Mouse (Mus musculus) right cerebral cortex, postnatal 25 days (tissue): ENCODE results near the gene Nsun2.
A peak's percentile ranks its signal among the peaks of the same experiment; 100 is the strongest.

Experiments
- DNase-seq: peaks from one replicate; pipeline ENCODE4 v3.0.0; 2022

Nsun2 gene

DNA sequence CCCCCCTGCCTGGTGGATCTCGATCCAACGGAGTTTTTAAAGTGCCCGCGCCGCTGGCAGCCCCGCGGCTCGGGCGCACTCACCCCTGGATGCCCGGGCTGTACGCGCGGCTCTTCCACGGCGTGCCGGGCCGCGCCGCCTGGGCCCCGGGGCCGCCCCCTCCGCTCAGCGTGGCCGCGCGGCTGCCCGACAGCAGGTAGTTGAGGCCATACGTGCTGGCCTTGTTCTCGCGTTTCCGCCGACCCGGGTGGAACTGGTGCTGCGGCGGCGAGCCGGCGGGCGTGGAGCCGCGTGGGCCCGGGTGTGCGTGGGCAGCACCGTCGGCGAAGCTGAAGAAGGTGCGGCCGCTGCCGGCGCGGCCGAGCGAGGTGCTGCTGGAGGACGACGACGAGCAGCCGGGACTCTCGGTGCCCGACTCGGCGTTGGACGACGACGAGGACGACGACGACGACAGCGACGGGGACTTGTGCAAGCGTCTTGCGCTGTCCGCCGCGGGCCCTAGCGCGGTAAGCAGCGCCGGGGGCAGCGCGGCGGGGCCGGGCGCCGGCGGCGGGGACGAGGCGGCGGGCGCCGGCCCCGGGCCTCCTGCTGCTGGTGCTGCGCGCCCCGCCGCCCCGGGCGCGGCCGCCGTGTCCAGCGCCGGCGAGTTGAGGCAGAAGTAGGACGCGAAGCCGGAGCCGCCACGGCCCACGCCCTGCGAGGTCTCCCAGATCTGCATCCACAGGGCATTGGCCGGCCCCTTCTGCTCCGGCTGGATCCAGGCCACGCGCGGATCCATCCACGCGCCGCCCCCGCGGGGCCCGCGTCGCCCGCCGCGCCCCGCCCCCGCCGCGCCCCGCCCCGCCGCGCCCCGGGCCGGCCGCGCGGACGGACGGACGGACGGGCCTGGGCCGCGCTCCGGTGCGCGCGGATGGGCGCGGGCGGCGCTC lies at the start of gene Nsun2:
Gene Nsun2 (plus strand): TSS at position 342 of the 929 bp plus-strand sequence.
- DNase-seq = peak; percentile 66

DNA sequence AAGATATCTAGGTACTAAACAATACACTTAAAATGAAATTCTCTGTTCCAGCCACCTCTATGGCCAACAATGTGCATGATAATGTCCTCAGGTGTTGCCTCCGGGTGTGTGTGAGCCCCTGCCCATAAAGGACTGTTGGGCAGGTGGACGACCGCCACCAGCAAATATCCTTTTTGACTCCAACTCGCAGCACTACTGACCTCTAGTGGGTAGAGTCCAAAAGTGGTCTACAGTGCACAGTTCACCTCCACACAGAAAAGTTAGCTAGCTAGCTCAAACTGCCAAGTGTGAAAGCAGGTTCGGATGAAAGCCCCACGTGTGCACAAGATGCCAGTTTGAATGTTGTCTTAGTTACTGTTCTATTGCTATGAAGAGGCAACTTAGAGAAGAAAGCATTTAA lies 48.2 kb upstream of the Nsun2 start:
- no peak for DNase-seq

DNA sequence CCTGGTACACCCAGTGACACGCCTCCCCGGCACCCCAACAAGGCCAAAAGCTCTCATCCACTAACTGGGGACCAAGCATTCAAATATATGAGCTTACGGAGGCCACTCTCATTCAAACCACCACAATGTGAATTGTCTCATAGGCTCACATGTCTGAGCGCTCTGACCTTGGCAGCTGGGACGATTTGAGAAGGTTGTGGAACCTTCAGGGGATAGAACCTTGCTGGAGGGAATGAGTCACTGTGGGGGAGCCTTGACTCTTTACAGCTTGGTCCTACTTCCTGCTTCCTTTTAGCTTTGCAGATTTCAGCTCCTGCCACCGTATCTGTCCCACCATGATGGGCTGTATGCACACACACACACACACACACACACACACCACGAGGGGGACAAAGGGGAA lies 47.7 kb upstream of the Nsun2 start:
- DNase-seq = no peak

DNA sequence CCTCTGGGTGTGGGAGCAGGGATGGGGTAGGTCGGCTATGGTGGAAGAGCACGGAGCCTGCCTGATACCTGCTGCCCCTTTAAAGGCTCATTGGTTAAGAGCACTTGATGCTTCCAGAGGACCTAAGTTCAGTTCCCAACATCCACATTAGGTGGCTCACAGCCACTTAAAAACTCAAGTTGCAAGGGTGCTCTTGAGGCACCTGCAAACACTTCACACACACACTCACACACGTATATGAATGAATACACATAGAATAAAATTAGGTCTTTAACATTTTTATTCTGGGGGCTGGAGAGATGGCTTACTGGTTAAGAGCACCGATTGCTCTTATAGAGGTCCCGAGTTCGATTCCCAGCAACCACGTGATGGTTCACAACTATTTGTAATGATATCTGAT lies 46.4 kb upstream of the Nsun2 start:
- no peak for DNase-seq

DNA sequence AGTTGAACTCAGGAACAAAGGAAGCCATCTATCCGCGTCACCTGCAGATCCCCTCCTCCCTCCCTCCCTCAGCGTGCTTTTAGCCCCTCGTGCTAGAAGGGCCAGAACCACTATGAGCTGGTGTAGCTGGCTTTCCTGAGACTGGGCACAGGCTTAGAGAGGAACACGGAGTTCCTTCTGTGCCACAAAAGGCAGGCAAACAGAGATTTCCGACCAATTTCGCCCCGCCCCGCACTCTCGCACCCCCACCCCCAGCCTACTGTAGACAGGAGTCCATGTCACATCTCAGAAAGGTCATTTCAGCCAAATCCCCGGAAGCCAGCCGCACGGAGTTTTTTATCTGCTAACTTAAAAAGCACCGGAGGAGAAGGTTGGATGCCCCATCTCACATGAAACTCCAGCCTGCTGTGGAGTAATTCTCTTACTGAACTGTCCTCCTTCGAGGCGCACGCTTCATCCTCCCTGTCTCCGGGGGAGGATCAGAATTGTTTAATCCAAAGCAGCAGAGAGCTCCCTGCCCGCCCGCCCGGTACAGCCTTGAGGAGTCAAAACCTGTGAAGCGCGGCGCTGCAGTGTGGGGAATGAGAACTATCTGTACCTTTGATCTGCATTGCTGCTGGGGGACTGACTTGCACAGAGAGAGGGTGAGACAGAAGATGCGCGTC lies 45.8 kb upstream of the Nsun2 start:
- peak; percentile 35 for DNase-seq

DNA sequence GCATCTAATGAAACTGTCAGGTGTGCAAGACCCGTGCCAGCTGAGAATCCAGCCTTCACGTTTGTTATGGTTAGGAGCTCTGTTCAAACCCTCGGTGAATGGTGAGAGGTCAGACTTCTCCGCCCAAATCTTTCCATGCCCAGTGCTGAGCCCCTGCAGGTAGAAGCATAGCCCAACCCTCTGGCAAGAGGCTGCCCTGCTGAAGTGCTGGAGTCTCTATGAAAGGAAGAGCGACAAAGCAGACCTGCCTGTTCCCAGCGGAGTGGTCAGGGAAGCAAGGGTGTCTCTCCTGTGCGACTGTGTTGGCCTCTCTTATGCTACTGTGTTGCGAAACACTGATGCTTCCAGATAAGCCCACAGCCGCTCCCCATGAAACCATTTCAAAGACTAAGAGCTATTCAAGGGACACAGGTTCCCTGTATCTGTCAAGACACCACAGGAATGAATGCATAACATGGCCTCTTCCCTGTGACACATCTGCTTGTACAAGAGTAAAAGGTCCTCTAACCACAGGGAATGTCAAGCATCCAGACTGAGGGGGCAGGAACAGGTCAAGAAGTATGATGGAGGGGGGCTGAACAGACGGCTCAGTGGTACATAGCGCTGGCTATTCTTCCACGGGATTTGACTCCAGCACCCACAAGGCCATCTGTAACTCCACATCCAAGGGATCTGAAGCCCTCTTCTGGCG lies 44.8 kb upstream of the Nsun2 start:
- DNase-seq = no peak

DNA sequence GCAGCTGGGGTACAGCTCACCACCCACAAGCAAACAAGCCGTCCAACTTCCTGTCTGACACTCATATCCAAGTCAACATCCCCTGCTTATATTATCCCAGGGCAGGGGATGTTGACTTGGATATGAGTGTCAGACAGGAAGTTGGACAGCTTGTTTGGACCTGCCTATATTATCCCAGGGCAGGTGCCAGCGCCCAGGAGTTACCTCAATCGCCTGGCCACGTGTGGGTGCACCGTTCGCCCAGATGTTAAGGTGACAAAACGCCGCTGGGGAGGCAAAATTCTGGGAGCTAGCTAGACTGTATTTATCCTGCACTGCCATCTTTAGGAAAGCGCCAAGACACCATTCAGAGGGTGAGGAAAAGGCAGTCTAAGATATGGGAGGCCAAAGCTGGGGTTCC lies 43.8 kb upstream of the Nsun2 start:
- DNase-seq = no peak

DNA sequence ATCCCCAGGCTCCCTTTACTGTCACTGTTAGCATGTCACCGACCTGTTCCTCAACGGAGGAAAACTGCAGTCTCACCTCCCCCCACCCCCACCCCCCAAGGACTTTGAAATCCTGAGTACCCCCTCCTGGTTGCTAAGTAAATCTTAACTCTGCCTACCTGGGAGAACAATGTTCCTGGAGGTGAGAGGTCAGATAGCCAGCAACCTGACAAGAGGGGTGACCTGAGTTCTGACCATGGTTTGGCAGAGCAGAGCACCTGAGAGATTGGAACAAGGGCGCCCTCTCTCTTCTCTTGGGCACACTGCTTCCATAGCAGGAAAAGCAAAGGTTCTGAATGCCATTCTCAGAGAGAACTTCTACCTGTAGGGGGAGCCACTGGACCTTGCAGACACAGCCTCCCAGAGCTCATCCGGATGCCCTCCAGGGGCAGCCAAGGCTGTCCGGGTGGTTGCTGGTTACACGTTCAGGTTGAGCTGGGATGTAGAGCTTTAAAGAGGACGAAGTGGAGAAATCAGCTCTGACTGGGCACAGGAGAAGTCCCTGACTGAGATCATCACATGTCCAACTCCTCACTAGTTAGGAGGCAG lies 40.6 kb upstream of the Nsun2 start:
- DNase-seq = no peak

DNA sequence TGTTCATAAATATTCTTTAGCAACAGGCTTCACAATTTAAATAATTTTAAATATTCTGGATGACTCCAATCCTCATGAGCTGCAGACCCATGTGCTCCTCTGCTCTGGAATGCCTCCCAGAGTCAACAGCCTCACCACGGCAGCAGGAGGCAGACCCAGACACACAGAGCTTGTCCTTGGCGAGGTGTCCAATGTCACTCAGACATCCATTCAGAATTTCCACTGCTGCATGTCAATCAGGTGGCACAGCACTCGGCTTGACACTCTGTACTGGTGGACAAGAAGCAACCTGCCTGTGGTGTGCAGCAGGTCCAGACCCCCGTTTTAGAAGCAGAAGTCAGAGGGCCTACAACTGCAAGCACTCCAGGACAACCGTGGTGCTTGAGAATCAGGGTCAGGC lies 35.3 kb upstream of the Nsun2 start:
- DNase-seq = no peak

DNA sequence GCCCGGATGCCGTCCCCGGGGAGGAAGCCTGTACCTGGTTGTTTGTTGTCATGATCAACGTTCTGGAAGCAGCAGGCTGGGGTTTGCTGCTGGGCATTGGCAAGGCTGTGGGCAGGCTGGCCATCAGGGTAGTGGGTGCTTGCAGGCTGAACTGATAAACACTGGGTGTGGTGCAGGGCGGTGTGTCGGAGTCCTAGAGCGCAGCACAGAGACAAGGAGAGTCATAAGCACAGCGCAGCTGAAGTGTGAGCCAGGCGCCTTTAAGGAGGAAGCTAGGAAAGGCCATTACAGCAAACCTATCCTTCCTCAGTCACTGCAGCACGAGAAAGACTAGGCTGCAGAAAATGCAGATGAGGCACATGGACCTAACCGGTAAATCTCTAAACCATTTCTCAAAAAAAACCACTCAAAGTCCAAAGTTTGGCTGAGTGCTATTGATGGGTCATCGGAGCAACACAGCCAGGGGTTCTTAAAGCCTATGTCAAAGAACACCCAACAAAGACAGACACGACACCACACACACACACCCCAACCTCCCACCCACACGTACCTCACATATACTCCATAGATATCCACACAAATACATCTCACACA lies 31.3 kb upstream of the Nsun2 start:
- DNase-seq = no peak

DNA sequence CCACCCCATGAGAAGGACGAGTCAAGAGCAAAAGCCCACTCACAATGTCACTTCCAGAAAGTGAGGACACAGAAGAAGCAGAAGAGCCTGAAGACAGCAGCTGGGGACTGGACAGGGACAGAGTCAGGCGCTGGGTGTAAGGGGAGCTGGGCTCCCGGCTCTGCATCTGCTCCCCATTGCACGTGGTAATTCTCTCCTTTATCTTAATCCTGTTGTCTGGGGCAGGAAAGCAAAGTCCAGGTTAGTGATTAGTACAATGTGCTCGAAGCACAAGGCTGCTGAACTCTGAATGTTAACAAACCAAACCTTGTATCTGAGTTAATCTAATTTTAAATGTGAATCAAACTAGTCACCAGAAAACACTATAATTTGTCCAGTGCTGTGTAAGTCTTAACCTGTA lies 30.7 kb upstream of the Nsun2 start:
- no peak for DNase-seq

DNA sequence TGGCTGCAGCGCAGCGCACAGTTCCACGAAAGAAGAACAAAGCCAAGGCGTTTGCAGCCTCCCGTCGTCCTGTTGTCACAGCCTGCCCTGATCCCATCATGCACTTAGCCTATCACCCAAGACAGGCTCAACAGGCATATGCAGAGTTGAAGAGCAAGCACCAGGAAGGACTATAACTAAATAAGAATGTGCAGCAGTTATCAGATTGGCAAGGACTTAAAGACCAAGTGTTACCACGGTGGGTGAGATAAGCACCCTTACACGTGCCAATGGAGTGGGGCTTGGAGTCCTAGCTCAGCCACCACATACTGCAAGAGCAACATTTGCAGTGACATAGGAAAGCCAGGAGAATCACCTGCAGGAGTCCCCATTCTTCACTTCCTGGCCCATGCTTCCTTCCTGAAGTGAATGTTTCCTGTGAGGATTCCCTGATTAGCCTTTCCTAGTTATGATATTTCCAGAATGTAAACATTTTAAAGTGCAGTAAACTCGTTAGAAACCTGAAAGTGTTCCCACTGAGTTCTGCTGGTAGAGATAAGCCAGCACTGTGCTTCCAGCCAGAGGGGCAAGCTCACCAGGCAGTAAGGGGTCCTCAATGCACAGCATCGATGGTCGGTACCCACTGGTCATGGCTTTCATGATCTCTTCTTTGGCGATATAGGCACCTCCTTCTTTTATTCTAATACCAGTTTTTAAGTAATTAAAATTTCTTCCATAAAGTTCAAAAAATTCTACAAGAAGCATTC lies 27.0 kb upstream of the Nsun2 start:
- DNase-seq = no peak

DNA sequence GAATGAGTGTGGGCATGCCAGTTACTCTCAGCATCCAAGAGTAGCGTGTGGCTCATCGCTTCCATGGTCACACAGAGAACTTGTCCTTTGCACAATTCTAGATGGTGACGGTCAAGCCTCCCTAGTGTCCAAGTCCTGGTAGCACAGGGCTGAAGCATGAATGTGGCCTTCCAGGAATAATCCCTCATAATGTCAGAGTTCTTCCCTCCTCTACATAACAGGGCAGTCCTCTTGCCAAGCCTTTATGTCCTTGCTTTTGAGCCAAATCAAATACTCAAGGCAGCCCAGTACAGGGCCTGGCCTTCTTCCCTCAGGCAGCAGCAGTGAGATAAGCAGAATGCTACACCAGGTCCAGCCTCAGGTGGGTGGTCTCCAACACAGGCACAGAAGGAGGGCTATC lies 25.9 kb upstream of the Nsun2 start:
- DNase-seq = no peak

DNA sequence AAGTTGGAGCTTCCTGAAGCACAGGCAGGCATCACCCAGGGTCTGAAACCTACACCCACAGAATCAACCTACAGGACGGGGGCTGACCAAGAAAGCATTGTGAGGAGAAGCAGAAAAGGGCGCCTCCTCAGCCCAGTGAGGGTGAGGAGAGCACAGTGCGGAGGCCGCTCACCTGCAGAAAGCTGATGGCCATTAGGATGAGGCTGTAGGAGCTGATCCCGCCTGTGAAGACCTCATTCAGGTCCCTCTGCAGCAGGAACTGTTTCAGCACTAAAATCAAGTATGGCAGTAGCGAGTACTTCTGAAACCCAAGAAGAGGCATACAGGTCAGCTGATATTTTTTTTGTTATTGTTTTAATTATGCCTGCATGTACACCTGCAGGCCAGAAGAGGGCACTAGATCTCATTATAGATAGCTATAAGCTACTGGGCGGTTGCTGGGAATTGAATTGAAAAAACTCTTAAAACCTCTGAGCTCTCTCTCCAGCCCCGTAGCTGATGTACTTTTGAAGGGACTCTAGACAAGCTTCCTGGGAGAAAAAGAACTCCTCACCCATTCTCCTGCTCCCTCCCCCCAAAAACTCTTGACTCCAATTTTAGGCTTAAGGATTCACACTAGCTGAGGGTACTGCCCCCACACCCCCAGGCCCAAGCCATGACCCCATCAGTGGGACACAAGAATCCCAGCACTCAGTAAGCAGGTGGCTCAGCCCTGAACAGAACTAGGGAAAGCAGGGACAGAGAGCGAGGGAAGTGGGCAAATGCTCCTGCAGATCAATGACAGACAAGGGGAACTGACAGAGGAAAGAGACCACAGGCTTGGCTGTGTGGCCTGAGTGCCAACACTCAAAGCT lies 23.9 kb upstream of the Nsun2 start:
- no peak for DNase-seq

DNA sequence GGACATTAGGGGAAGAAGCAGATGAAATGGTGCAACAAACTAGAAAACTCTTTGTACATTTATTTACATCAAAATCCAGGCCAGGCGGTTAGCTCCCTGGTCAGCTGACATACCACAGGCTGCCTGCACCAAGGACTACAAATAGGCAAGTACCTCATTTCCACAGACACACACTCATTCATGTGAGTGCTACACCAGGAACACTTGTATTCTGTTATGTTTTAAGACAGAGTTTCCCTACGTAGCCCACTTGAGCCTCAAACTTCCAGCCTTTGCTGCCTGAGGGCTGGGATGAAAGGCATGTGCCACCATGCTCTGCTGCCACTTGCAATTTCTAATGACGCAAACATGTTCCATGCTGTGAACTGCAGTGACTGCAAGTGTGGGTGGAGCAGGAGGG lies 18.5 kb upstream of the Nsun2 start:
- no peak for DNase-seq

DNA sequence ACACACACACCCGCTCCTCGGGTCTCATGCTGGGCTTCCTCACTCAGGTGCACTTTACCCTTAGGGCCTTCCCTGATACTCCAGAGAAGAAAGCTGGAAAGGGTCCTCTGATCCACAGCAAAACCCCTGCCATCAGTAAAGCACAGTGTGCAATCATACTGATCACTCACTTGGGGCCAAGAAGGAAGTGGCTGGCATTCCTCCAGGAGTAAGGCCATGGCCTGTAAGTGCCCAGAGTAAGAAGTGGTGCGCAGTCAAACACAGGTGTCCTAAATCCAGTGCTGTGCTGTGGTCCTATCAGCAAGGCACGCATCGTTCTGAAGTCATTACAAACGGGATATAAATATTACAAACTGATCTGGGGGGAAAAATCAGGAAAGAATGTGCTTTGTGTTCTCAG lies 16.1 kb upstream of the Nsun2 start:
- no peak for DNase-seq

DNA sequence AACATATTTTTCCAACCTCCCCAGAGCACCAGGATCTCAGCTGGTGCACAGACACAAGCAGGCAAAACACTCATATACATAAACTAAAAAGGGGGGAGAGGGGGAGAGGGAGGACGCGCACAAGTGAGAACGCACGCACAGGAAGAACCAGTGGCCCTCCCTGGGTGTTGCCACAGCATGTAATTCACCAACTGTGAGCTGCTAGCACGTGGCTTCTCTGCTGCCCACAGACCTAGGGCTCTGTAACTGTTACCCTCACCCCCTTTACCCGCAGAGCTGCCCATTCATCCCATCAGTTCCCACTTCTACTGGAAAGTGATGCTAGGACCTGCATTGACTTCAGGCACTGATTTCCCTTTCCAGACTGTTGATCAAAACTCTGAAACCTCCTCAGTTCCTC lies 14.4 kb upstream of the Nsun2 start:
- no peak for DNase-seq

DNA sequence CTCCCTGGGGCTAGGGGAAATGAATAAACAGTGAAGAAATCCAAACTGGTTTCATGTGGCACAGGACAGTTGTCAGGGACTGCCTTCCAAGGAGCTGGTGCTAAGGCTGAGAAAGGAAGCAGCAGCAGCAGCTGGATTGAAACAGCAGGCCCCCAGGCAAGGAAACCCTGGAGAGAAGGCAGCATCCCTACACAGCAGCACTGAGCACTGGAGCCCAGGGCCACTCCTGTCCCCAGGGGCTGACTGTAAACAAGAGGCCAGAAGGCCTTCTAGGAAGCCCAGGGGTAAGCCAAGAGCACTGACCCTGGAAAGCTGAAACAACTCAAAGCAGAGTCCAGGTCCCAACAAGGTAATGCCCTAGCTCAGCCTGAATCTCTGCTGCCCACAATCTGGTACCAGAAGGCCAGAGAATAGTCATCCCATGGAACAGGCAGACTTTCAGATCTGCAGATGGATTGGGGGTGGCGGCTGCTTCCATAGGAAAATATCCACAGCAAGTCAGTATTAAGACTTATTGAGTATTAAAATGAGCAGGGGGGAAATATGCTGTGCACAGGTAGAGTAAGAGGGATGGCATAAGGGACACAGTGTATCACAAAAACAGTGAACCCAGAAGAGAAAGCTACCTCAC lies 11.3 kb upstream of the Nsun2 start:
- DNase-seq = no peak

DNA sequence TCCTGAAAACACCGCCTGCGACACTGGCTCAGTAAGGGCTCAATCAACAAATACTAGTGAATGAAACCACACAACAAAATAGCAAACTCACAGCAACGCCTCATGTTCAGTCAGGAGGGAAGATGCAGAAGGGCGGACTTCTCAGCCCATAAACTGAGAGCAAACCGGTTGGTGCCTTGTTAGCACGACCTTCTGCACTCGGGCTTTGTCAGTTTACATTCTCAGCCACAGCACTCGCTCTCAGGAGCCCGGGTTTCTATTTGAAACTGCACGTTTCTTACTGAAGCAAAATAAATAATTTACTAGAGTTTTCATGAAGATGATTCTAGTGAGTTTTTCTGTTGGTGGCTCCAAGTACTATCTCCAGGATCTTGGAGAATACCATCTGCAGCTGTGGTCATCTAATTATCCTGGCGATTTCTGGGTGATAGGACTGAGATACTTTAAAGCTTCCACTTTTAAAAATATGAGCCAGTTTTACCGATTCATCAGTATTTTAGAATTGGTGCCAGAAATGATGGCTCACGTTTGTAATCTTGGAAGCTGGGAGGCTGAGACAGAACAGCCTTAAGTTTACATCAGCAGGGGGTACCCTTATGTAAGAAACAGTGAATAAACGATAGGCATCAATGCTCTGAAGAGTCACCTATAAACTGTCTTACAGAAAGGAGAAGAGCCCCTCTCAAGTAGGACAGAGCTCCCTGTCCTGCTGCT lies 9.9 kb upstream of the Nsun2 start:
- no peak for DNase-seq

DNA sequence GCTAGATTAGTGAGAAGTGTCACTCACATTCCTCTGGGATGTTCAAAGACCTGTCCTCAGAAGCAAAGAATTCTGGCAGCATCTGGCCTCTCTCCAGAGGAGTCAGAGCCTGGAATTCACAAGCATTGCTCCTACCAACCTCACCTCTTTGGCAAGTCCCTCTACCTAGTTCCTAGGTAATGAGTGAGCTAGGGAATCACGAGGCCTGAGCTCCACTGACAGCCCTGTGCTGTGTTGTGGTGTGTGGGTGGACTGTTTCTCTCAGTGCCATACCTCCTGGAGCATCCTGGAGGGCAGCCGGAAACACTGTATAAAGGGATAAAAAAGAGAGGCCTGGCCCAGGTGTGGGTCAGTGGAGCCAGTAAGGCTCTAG lies 9.4 kb upstream of the Nsun2 start:
- DNase-seq = no peak
